In the genomic region with DNA sequence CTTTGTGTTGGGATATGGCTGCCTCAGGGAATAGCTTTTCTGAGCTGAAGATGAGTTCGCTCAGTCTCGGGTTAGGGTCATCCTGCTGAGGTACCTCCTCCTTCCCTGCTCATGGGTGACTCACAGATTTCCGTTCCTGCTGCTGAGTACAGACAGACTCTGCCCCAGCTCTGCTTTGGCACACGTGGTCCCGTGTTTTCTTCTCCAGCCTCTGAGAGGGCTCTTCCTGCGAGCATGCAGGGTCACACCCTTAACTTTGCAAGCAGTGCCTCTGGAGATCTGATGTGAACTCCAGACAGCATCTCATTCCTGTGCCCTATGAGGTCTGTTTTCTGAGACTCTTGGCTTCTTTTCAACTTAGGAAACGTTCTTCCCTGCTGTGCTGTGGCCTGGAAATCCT, we compare ENCODE assay signal across 11 mouse cellular contexts. TPM values are rescaled to one million over a fixed set of nuclear protein-coding genes. Genes with fewer than 3 reads are reported as not detected.
DNase-seq lines count a peak whose midpoint lies in the region; ATAC-seq and TF ChIP-seq lines count a peak whose summit lies in the region.
"Had no signal": no experiment of that assay in that cellular context is flagged by ENCODE, and none has a peak within 500 bp of the region (broad histone marks: within the 10 kb centered on the region; RNA-seq: fewer than 3 reads in every experiment).

No protein-coding gene starts in this region.

- H3K27me3 ChIP-seq in heart, adult 2 months (ENCODE audit: control insufficient read depth, insufficient read depth, low read length) = no peaks in the 10 kb centered on the region
- no peaks in the 10 kb centered on the region for H3K27me3 ChIP-seq in lung, postnatal 0 days (replicated peaks; ENCODE audit: insufficient read depth, low read length)
- H3K27me3 ChIP-seq in heart, embryonic 15.5 days = no peaks in the 10 kb centered on the region
- H3K27me3 ChIP-seq in midbrain, embryonic 11.5 days (ENCODE audit: control insufficient read depth, insufficient read depth, low read length) = no peaks in the 10 kb centered on the region
- H3K27me3 ChIP-seq: lung, embryonic 15.5 days had no signal

- no peaks in the 10 kb centered on the region for H3K79me2 ChIP-seq in heart, adult 2 months (replicated peaks; ENCODE audit: control insufficient read depth, insufficient read depth, low read length)

- no peak overlapping the region for H3K4me3 ChIP-seq in heart, adult 2 months
- H3K4me3 ChIP-seq in lung, postnatal 0 days (ENCODE audit: low read depth, low read length) = no peak overlapping the region
- H3K4me3 ChIP-seq in heart, embryonic 15.5 days = no peak overlapping the region
- H3K4me3 ChIP-seq in midbrain, embryonic 11.5 days (ENCODE audit: low read depth, low read length) = no peak overlapping the region
- H3K4me3 ChIP-seq: erythroblast, embryonic 14.5 days; lung, embryonic 15.5 days had no signal

- ATAC-seq in lung, postnatal 0 days = peak; percentile 79
- ATAC-seq in heart, embryonic 15.5 days (replicated peaks; ENCODE audit: insufficient number of reproducible peaks, insufficient read depth, low FRiP score, low read depth) = peak; percentile 36; the same call in 1 of the 2 replicates
- no peak for ATAC-seq in midbrain, embryonic 11.5 days (ENCODE audit: low FRiP score)
- ATAC-seq: activated CD4-positive, CD25-positive, alpha-beta regulatory T cell, adult 4 months had no signal

- H3K9ac ChIP-seq in heart, adult 2 months (ENCODE audit: low read depth, low read length) = no peak overlapping the region
- H3K9ac ChIP-seq in lung, postnatal 0 days (replicated peaks; ENCODE audit: low read depth) = no peak overlapping the region
- H3K9ac ChIP-seq in heart, embryonic 15.5 days = no peak overlapping the region
- no peak overlapping the region for H3K9ac ChIP-seq in midbrain, embryonic 11.5 days (ENCODE audit: low read length)
- H3K9ac ChIP-seq: lung, embryonic 15.5 days had no signal

- peaks cover 4% of the 10 kb centered on the region for H3K4me1 ChIP-seq in heart, adult 2 months (ENCODE audit: control insufficient read depth, insufficient read depth, low read length)
- H3K4me1 ChIP-seq in lung, postnatal 0 days (ENCODE audit: insufficient read depth, low read depth, low read length) = no peaks in the 10 kb centered on the region
- peaks cover 25% of the 10 kb centered on the region for H3K4me1 ChIP-seq in heart, embryonic 15.5 days (replicated peaks)
- no peaks in the 10 kb centered on the region for H3K4me1 ChIP-seq in midbrain, embryonic 11.5 days (ENCODE audit: control insufficient read depth, insufficient read depth, low read length)
- H3K4me1 ChIP-seq: lung, embryonic 15.5 days had no signal

- TF ChIP-seq CTCF in heart, adult 2 months (IDR thresholded peaks at IDR 0.05) = no peak
- no peak for TF ChIP-seq CTCF in lung, postnatal 0 days (IDR thresholded peaks at IDR 0.05)

- 16% methylated on average over 7 of the region's 7 CpGs for WGBS in heart, adult 2 months
- WGBS in lung, postnatal 0 days = 22% methylated on average over 7 of the region's 7 CpGs
- WGBS in heart, embryonic 15.5 days = 16% methylated on average over 7 of the region's 7 CpGs
- 66% methylated on average over 7 of the region's 7 CpGs for WGBS in midbrain, embryonic 11.5 days

- H3K9me3 ChIP-seq in lung, postnatal 0 days (ENCODE audit: low read length) = no peaks in the 10 kb centered on the region
- no peaks in the 10 kb centered on the region for H3K9me3 ChIP-seq in heart, embryonic 15.5 days (replicated peaks)
- H3K9me3 ChIP-seq in midbrain, embryonic 11.5 days (ENCODE audit: control insufficient read depth, low read length) = no peaks in the 10 kb centered on the region
- H3K9me3 ChIP-seq: lung, embryonic 15.5 days had no signal

- intact Hi-C loops in heart, adult 2 months (cut with DNase I) = no loop called here
- intact Hi-C loops in heart, postnatal 36 days (cut with DNase I) = loop anchor here (10.0 kb wide), 1 partner anchor 234 kb away; no protein-coding TSS in a partner anchor

- H3K27ac ChIP-seq in heart, adult 2 months = no peak overlapping the region; the same call in 1 of the 2 replicates
- H3K27ac ChIP-seq in lung, postnatal 0 days (ENCODE audit: low read length) = no peak overlapping the region
- H3K27ac ChIP-seq in heart, embryonic 15.5 days = peak overlapping the region; percentile 8; the same call in 1 of the 2 replicates
- H3K27ac ChIP-seq in midbrain, embryonic 11.5 days (ENCODE audit: low read depth, low read length) = no peak overlapping the region
- H3K27ac ChIP-seq: lung, embryonic 15.5 days had no signal

- H3K4me2 ChIP-seq in lung, postnatal 0 days (replicated peaks; ENCODE audit: low read depth, low read length) = no peak overlapping the region
- H3K4me2 ChIP-seq in heart, embryonic 15.5 days = no peak overlapping the region
- no peak overlapping the region for H3K4me2 ChIP-seq in midbrain, embryonic 11.5 days
- H3K4me2 ChIP-seq: lung, embryonic 15.5 days had no signal

- no peak for TF ChIP-seq POLR2A in heart, adult 2 months (IDR thresholded peaks at IDR 0.05; ENCODE audit: insufficient read depth, low read depth, low read length)

- TF ChIP-seq EP300 in heart, adult 2 months (IDR thresholded peaks at IDR 0.05; ENCODE audit: insufficient read depth, low read depth, low read length) = peak; percentile 57; the same call in 1 of the 2 replicates
- TF ChIP-seq EP300 in lung, postnatal 0 days (IDR thresholded peaks at IDR 0.05) = no peak

- DNase-seq in heart, adult 2 months = peak in 1 of 2 experiments; percentile 56
- DNase-seq in heart, postnatal 36 days = no peak
- DNase-seq in lung, postnatal 0 days (ENCODE audit: low spot score) = peak; percentile 61
- no peak for DNase-seq in lung, postnatal 36 days
- DNase-seq in testis, postnatal 14 days (ENCODE audit: low spot score) = no peak
- DNase-seq in midbrain, embryonic 11.5 days (ENCODE audit: low spot score, missing footprints) = no peak
- DNase-seq: cerebellum, adult 8-10 months had no signal

- no peaks in the 10 kb centered on the region for H3K36me3 ChIP-seq in heart, adult 2 months (ENCODE audit: control insufficient read depth, insufficient read depth, low read length)
- H3K36me3 ChIP-seq in lung, postnatal 0 days (ENCODE audit: insufficient read depth, low read length) = no peaks in the 10 kb centered on the region
- H3K36me3 ChIP-seq in heart, embryonic 15.5 days = no peaks in the 10 kb centered on the region
- H3K36me3 ChIP-seq in midbrain, embryonic 11.5 days (ENCODE audit: control insufficient read depth, insufficient read depth, low read length) = no peaks in the 10 kb centered on the region
- H3K36me3 ChIP-seq: lung, embryonic 15.5 days had no signal

RNA-seq across cellular contexts. Expression of a gene that starts 8.7 kb away (rescaled TPM):
- total RNA-seq in heart, adult 2 months (2021) = 10 to 100 TPM; 50.1 to 50.5 TPM
- 99.2 and 128 TPM in 2 replicates for polyA plus RNA-seq in heart, adult 2 months (2012; rRNA removed)
- 10 to 100 TPM; 46.5 to 52.8 TPM for total RNA-seq in heart, postnatal 36 days (2021)
- 449 and 545 TPM in 2 replicates for polyA plus RNA-seq in lung, postnatal 0 days (2015; fragmentation: Nextera tagmentation; extraction: Ambion mirVana)
- polyA plus RNA-seq in heart, embryonic 15.5 days (2015; fragmentation: Nextera tagmentation; extraction: Ambion mirVana) = 149 and 169 TPM in 2 replicates
- polyA plus RNA-seq in midbrain, embryonic 11.5 days (2014; fragmentation: Nextera tagmentation; extraction: Ambion mirVana) = 33.2 and 34.1 TPM in 2 replicates

RNA-seq across cellular contexts. Expression of a gene that starts 54.8 kb away (rescaled TPM):
- total RNA-seq in heart, adult 2 months (2021) = 10 to 100 TPM in 1 of 2 experiments, 1 to 10 TPM in 1; 8.4 to 11.5 TPM
- 23.3 and 36.8 TPM in 2 replicates for polyA plus RNA-seq in heart, adult 2 months (2012; rRNA removed)
- total RNA-seq in heart, postnatal 36 days (2021) = 10 to 100 TPM in 1 of 2 experiments, 1 to 10 TPM in 1; 9.7 to 13.3 TPM
- 80.7 and 82.0 TPM in 2 replicates for polyA plus RNA-seq in lung, postnatal 0 days (2015; fragmentation: Nextera tagmentation; extraction: Ambion mirVana)
- 70.5 and 85.0 TPM in 2 replicates for polyA plus RNA-seq in heart, embryonic 15.5 days (2015; fragmentation: Nextera tagmentation; extraction: Ambion mirVana)
- 16.9 and 19.4 TPM in 2 replicates for polyA plus RNA-seq in midbrain, embryonic 11.5 days (2014; fragmentation: Nextera tagmentation; extraction: Ambion mirVana)
